Mouse (Mus musculus) thymus, postnatal 4 days (tissue): ENCODE results near the gene Fgf10.

Source experiments
- DNase-seq: peaks from one replicate; pipeline ENCODE4 v3.0.0; 2021

The Fgf10 gene

DNA sequence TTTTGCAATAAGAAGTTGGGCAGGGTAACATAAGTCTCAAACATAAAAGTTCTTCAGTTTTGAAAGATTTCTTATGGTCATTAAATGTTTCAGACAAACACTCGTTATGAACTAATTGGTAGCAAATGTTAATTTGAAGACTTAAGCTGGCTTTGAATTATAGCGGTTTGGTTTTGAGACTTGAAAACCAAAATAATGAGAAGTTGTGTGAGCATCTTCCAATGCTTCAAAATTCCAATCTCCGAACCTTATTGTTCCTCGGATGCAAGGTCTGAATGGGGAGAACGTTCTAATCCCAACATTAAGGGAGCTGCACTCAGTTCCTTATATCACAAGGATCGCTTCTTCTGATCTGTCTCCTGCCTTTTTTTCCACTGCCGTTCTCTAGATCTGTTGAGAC lies at the start of gene Fgf10:
Gene Fgf10 (plus strand): TSS at position 301 of the 400 bp plus-strand sequence.
- no peak for DNase-seq

DNA sequence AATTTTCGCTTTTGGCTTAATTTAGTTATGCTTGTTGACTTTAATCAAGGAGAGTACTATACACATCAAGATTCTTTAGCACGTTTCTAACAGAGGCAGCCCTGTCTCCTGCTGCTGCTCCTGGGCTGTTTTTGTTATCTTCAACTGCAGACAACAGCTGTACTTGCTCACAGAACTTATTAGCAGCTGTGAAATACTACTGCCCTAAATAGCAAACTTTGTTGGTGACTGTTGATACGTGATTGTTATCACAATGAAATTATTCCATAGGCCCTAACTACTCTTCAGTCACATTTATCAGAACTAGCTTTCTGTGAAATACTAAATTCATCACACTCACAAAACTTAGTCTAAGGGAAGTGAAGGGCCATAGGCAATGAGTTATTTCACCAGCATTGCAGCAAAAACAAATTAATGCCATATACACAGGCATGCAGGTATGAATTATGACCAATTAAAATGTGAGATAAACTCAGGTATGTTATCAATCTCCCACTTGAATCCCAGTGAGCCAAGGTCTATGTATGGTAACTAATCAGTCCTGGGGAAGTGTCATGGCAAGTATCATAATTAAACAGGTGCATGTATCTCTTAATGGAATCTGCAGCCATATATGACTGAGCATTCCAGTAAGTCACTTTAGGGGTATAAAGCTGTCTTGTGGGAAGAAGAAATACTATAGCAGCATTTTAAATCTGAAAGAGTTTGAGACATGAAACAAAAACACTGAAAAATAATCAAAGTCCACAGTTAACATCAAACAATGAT lies 39.7 kb upstream of the Fgf10 start:
- no peak for DNase-seq

DNA sequence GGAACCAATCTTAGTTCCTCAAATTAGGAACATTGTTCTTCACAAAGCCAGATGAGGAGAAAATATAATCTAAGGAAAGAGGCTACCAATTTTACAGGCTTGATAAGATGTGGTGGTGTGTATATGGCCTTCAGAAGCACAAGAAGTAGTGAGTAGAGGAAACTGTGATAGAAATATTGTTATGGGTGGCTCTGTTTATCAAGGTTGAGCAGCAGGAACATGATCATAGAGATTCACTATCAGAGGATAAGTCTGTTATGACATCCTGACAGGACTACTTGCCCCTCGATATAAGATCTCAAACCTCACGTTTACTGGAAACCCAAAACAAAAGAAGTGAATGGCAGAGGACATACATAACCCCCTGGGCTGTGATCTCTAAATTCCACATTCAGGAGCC lies 38.1 kb upstream of the Fgf10 start:
- no peak for DNase-seq

DNA sequence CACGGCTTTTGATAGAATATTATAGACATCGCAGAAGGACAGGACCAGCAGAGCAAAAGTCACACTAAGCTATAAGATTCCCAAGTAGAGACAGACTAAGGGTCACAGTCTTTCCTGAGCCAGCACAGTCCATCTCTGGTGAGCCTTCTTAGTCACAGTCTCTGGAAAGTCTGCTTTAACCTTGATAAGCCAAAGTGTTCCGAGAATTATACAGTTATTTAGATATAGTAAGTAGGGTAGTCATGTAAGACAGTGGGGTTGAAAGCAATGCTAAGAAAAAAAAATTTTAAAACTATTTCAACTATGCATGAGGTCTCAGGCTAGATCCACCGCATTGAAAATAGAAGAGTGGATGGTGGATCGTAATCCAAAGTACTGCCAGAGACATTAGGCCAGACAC lies 33.5 kb upstream of the Fgf10 start:
- no peak for DNase-seq

DNA sequence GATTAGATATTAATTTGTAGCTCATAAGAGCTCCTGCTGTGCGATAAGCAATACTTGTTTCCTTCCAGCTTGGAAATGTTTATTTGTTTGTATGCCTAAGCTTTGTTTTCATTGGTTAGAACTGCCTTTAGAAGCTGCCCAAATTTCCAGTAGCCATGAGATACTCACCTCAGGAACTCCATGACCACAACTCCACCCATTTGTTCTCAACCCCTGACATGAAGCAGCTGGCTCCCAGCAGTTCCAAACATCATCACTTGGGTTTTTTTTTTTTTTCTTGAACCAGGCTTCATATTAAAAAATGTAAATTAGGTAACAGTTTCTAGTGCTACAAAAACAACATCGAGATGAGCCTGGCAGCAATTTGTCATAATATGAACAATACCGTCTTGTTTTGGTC lies 27.0 kb upstream of the Fgf10 start:
- DNase-seq: no peak

DNA sequence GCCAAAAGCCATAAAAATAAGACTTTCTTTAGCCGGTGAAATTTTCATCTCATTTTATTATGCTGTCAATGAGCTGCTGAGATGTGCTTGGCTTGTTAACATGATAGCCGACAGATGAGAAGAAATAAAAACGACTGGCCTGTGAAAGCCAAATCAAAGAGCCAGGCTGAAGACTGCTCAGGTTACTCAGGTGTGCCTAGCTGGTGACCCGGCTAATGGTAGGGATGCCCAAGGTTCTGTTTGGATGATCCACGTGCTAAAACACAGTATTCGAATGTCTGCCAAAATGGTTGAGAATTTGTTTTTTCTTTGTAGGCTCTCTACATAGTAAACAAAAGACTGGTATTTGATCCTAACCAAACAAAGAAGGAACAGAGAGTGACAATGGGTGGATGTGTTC lies 26.5 kb upstream of the Fgf10 start:
- no peak for DNase-seq

DNA sequence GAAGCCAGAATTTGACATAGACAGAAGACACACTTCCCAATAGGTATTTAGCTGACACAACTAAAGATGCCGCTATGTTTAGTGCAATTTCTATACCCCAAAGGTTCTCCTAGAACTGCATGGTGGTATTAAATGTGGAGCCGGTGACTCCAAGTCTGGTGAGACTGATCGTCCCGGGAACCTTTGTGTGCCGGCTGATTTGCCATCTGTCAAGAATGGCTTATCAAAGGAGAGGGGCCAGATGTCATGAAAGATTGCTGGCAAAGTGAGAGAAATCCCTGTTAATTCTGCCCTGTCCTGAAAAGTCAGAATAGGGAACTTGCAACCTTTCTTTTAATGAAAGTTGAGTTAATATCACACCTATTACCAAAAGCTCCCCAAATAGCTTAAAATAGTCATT lies 12.6 kb upstream of the Fgf10 start:
- no peak for DNase-seq

DNA sequence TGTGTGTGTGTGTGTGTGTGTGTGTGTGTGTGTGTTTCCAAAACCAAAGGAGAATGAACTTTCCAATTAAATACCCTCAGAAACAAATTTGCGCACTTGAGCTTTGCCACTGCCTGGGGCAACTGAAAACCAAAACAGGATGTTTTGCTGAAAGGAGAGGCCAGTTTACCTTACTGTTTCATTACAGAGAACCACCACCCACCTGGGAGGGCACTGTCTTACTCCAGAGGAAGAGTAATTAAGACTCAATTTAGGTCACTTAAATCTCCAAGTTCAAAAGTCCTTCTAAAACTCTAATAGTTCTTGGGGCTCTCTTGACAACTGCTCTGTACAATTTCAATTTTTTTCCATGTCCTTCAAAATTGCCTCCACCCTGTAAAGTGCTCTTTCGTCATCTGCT lies 11.6 kb upstream of the Fgf10 start:
- DNase-seq: no peak

DNA sequence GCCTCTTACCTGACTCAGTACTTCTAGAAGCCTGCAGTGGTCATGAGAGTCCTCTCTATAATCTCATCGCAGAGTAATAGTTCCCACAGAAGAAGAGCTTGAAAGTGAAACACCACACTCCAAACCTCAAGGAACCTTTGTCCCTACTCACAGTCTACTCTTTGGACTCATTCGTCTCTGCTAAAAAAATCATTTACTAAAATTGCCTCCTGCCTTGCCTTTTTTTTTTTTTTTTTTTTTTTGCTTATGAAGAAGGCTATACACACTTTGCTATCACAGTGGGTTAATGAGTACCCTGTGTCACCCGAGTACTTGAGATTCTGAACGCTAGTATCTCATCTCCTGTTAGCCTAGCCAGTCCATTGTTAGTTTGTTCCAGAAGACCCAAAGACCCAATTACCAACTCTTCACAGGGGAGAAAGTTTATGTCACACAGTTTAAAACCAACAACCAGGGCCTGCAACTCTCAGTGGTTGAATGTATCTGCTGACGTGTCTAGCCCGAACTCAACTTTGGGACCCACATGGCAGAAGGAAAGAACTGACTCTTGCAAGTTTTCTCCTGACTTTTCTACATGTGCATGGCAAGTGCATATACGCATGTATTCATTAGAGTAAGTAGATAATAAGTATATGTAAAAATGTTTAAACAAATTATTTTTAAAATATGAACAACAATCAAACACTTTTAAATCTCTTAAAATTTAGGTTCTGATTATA lies 10.8 kb upstream of the Fgf10 start:
- DNase-seq: no peak

DNA sequence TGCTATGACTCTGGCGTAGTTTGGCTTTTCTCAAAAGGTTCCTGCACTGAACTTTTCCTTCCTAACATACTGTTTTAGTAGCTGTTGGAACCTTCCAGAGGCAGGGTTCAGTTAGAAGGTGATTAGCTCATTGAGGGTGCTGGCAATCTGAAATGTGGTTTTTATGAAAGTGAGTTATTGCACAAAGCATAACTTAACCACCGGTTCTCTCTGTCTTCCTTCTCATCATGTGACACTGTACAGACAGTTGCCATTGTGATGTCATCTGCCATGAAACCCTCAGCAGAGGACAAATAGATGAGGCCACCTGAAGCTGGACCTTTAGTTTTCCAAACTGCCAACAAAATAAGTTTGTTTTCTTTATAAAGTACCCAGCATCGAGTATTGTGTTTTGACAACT lies 7.9 kb upstream of the Fgf10 start:
- no peak for DNase-seq

DNA sequence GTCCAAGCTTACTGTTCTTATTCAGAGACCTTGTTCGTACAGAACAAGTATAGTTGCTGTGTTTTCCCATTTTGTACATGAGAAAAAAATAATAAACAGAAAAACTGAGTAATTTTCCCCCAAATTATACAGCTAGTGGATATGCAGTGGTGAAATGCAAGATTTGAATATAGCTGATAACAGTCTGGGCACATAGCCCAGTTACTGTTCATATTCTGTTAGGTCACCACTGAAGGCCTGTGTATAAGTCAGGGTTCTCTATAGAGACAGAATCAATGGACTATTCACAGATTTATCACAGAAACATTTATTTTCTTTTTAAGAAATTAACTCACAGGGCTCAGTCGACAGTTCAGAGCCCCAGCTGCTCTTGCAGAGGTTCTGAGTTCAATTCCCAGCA lies 4.7 kb upstream of the Fgf10 start:
- DNase-seq: no peak

DNA sequence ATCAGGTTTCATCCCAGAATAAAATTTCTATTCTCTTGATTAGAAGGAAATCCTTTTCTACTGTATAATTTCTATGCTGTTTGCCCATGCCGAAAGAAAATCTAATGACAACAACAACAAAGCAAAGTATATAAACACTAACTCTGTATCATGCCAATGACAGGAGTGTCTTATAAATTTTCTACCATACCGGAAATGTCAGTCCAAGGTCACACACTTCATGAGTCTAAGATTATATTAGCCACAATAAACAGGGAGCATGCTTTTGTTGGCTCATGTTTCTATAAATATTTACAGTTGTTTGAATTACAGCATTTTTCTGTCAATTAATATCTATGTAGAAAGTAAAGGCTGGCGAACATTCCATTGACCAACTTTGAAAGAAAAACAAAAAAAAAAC lies 9.6 kb downstream of the Fgf10 start:
- no peak for DNase-seq

DNA sequence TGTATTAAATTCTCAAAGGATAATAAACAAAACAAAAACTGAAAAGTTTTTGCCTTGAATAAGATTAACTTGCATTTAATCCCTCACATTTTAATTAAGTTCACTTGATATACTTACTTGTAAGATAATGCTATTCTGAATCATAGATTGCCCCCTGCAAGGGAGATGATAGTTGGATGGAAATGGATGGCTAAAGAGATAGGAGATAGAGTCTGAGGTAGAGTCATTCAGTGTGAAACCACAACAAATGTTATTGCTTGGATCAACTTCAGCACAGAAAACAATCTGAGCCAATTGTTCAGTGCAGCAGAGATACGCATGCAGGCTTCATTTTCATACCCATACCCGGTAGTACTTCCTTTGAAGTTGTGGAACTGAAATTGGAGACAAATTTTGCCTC lies 23.5 kb downstream of the Fgf10 start:
- no peak for DNase-seq

DNA sequence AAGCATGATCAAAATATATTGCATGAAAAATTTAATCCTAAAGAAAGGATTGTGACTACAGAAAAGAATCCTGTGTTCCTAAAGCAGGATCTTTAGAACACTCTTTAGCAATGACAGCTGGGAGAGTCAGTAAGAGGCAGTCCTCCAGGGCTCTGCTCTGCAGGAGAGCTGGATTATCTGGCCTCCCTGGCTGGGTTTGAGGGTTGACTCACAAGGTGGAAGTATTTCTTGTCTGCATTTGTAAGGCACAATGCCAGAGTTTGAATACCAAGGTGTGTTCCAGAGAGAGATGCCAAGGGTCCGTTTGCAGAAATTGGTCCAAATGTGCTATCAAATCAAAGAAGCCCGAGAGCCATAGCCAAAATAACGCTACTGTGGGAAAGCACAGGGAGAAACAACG lies 25.5 kb downstream of the Fgf10 start:
- DNase-seq: no peak

DNA sequence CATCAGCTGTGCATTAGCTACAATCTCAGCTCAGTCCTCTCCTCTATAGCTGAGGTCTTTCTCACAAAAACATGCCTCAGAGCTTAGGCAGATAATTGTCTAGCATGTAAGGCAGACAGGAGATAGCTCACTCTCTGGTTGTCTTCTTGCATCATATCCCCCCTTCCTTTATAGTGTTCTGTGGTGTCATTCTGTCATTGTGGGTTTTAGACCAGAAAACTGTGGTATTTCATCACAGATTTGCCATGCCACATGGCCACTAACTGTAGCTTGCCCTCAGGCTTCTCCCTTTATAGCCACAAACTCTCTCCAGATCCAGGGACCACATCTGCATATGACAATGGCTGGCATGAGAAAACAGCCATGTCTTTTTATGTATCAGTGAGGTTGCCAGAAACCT lies 34.1 kb downstream of the Fgf10 start:
- no peak for DNase-seq

DNA sequence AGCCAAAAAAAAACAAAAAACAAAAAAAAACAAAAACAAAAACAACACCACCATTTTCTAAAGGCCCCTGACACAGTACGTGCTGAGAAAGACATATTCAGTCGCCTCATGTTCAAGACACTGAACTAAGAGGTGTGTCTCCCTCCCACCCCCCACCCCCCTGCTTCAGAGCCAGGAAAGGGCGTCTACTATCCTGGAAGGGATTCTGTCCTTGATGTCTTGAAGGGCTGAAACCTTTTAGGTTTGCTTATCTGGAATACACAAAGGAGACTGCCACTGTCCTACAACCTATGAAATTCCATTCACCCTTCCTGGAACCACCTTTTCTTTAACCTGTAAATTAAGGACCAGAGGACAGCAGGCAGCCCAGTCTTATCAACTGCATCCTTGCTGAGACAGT lies 36.1 kb downstream of the Fgf10 start:
- no peak for DNase-seq

DNA sequence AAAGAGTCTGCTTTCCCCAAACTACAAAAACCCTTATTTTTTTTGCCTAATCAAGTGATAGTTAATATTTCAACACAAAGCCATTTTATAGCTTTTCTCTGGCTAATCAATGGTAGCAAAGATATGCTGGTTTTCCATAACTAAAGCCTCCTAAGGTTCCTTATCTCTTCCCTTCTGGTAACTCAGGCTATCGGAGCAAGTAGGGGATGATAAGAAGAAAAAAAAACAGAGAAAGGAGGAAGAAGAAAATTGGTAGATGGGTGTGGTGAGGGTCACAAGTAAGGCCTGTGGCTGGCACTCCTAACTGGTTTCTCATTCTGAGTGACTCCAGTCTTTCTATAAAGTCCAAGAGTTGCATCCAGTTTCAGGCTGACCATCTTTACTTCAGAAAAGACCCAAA lies 40.3 kb downstream of the Fgf10 start:
- DNase-seq: no peak

DNA sequence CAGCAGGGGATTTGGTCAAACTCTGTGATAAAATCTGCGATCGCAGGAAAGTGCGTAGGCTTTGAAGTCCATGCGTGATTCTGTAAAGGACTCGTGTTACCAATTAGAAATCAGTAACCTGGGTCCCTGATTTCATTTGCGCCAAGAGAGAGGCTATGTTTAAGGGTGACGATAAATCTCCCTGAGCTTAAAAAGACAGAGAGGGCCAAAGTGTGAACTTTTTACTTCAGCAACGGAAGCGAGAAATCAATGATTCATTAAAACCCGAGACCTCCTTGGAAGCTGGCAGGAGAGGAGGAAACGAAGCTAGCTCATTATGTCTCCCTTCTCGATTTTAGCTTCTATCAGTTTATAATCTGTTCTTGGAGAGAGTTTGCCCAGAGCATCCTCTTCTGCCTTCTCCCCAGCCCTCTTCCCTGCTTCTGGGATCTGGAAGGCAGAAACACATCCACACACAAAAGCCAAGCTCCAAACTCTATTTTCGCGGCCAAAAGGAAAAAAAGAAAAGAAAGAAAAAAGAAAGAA lies 44.1 kb downstream of the Fgf10 start:
- no peak for DNase-seq

DNA sequence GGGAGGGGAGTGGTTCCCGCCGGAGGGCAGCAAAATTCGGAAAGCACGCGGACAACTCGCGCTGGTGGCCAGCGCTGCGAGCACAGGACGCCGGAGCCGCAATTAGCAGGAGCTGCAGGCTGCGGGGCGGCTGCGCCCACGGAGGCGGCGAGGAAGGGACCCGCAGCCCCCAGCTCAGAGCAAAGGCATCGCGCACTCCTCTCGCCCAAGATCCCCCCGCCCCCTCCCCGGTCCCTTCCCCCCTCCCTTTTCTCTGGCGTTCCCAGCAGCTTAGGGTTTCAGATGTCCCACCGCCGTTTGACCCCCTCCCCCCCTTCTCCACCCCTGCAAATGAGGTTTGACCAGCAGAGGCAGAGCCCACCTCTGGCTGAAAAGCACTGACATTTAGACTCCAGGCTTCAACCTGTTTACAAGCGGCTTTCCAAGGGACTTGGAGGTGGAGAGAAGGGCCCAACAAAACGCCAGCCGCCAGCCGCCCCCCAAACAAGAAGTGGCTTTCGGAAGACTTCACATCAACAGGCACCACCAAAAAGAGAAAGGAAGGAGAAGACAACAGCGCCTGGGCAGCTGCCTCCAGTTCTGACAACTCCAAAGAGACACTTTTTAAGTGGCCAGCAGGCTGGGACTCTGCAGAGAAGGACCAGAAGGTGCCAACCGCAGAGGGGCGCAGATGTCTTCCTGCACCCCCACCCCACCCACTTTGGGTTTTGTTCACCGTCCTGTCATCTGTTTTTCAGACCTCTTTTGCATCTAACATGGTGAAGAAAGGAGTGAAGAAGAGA lies 44.9 kb downstream of the Fgf10 start:
- DNase-seq: peak; percentile 7

DNA sequence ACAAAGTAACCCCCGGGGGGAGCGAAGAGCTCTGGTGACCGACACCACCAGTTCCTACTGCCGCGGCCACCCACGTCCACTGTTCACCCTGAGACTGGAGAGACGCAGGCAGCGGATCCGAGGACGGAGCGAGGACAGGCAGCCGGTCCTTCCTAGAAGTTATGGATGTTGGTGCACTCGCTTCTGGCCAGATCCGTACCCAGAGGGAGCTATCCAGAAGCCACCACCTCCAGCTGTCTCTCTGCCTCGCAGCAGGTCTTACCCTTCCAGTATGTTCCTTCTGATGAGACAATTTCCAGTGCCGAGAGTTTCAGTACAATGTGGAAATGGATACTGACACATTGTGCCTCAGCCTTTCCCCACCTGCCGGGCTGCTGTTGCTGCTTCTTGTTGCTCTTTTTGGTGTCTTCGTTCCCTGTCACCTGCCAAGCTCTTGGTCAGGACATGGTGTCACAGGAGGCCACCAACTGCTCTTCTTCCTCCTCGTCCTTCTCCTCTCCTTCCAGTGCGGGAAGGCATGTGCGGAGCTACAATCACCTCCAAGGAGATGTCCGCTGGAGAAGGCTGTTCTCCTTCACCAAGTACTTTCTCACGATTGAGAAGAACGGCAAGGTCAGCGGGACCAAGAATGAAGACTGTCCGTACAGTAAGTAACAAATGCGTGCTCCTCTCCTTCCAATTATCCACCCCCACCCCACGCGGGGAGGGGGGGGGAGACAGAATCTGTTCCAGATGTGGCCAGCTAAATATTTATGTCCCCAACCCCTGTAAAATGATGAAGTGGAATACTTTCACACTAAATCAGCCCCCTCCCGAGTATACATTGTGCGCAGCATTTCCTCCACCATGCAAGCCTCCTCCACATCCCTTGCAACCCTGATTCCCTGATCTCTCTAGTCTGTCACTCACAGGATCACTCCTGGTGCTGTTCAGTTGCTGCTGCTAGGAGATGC lies 45.8 kb downstream of the Fgf10 start:
- DNase-seq: no peak

DNA sequence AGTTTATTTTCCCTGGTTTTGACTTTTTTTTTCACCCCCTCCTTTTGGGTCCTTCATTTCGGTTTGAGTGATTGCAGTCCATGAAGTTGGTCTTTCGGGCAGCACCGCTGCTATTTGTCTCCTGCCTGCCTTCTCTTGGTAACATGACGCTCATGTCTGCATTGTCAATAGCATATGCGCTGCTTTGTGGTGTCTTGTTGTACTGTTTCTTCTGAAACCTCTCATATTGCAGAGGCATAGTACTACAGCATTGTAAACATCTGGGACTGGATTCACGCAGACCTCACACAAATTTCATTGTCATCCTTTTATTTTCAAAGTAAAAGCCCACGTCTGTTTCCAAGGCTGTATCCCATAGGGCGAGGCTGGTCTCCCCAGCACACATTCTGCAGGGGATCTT lies 46.7 kb downstream of the Fgf10 start:
- no peak for DNase-seq

DNA sequence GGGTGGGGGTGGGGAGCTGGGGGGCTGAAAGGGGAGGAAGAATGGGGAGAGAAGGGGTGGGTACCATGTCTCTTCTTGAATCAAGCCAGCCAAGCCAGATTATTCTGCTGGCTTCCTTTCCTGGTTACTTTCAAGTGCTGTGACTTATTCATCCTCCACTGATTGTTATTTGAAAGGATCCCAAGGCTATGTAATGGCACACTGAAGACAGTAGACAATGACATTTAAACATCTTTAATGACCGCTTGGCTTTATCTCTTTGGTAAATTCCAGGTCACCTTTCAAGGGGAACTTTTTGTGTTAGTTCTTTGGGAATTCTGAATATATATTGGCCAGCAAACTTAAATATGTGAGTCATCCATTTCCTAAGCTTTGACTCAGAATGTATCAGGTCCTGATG lies 47.1 kb downstream of the Fgf10 start:
- no peak for DNase-seq

DNA sequence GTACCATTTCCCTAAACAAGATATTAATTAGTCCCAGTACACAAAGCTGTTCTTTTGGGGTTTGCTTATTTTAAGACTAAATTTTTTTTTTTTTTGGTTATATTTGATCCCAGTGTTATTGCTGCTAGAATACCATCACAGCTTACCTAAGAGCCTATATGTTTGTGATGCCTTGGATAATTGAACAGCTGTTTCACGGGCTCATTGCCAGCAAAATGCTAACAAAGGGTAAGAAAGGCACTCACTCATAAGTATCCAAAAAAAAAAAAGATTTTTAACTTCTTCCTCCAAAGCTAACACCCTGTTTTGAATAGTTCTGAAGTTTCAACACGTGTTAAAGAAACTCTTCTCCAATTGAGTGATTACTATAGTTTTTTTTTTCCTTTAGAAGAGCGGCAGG lies 48.8 kb downstream of the Fgf10 start:
- no peak for DNase-seq
